Mouse (Mus musculus) retina, embryonic 14.5 days (tissue): ENCODE data around the gene Acsm5.

Experiments
- DNase-seq: peaks from one replicate; pipeline ENCODE4 v3.0.0-alpha.2; 2015; ENCODE audit warnings: low spot score

Gene Acsm5

GRCm38 (mm10) chr7:119519163-119519562, at the start of gene Acsm5:
Gene Acsm5, plus strand, starts transcription at chr7:119519463.
- DNase-seq = no peak

GRCm38 (mm10) chr7:119476500-119477389, 42.5 kb upstream of the Acsm5 start:
- DNase-seq = peak; percentile 44

GRCm38 (mm10) chr7:119479256-119479655, 40.0 kb upstream of the Acsm5 start, which contains the start of gene Umod:
Gene Umod, minus strand, starts transcription at chr7:119479282.
- no peak for DNase-seq

- DNase-seq = no peak
Observed at GRCm38 (mm10) chr7:119484154-119484553, 35.1 kb upstream of the Acsm5 start.

- DNase-seq = no peak
Observed at GRCm38 (mm10) chr7:119486683-119487082, 32.6 kb upstream of the Acsm5 start.

GRCm38 (mm10) chr7:119490041-119490780, 29.1 kb upstream of the Acsm5 start:
- DNase-seq = no peak

- DNase-seq = no peak
Observed at GRCm38 (mm10) chr7:119511143-119511542, 8.1 kb upstream of the Acsm5 start.

GRCm38 (mm10) chr7:119513056-119513455, 6.2 kb upstream of the Acsm5 start:
- peak; percentile 80 for DNase-seq

GRCm38 (mm10) chr7:119515492-119516271, 3.6 kb upstream of the Acsm5 start:
- DNase-seq = peak; percentile 82

GRCm38 (mm10) chr7:119516272-119516558, 3.0 kb upstream of the Acsm5 start:
- no peak for DNase-seq

- peak; percentile 87 for DNase-seq
Observed at GRCm38 (mm10) chr7:119519654-119520053, 391 bp downstream of the Acsm5 start.

- DNase-seq = no peak
Observed at GRCm38 (mm10) chr7:119521816-119522215, 2.6 kb downstream of the Acsm5 start.

- no peak for DNase-seq
Observed at GRCm38 (mm10) chr7:119522385-119522784, 3.1 kb downstream of the Acsm5 start.

- no peak for DNase-seq
Observed at GRCm38 (mm10) chr7:119523389-119523788, 4.1 kb downstream of the Acsm5 start, which contains the start of gene Pdilt. Gene Pdilt, minus strand, starts transcription at chr7:119523489.

- no peak for DNase-seq
Observed at GRCm38 (mm10) chr7:119525881-119526281, 6.6 kb downstream of the Acsm5 start.

GRCm38 (mm10) chr7:119526486-119526885, 7.2 kb downstream of the Acsm5 start:
- no peak for DNase-seq

- DNase-seq = no peak
Observed at GRCm38 (mm10) chr7:119527135-119527534, 7.9 kb downstream of the Acsm5 start.

GRCm38 (mm10) chr7:119527548-119527947, 8.3 kb downstream of the Acsm5 start:
- DNase-seq = no peak

GRCm38 (mm10) chr7:119528617-119529016, 9.4 kb downstream of the Acsm5 start:
- DNase-seq = no peak

- DNase-seq = no peak
Observed at GRCm38 (mm10) chr7:119532924-119533323, 13.7 kb downstream of the Acsm5 start.

GRCm38 (mm10) chr7:119534389-119534788, 15.1 kb downstream of the Acsm5 start:
- DNase-seq = no peak

- DNase-seq = no peak
Observed at GRCm38 (mm10) chr7:119542445-119542844, 23.2 kb downstream of the Acsm5 start.
